Mouse (Mus musculus) Muller cell, postnatal 12 days (primary cell): ENCODE data around the gene Gns.

Source experiments
- DNase-seq: peaks from one replicate; pipeline ENCODE4 v3.0.0-alpha.2; 2015; ENCODE audit errors: inconsistent ontology term

The Gns gene

GRCm38 (mm10) chr10:121403104-121403503, 38.2 kb downstream of the Gns start:
- DNase-seq, result no peak

DNA sequence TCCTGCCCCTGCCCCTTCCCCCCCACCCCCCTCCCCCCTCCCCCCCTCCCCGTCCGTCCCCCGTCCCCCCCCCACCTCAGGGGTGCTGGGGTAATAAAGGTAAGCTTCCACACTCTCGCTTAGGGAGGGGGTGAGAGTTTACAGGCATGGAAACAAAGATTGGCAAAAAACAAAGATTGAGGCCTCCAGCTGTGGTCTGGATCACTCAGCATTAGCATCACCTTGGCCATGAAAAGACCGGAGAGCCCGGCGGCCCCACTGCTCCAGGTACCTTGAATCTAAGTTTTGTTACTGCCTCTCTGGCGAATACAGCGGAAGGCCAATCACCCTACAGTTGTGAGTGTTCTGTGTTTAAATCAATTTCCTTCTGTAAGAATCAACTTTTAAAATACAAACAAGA, 39.1 kb downstream of the Gns start:
- no peak for DNase-seq

DNA sequence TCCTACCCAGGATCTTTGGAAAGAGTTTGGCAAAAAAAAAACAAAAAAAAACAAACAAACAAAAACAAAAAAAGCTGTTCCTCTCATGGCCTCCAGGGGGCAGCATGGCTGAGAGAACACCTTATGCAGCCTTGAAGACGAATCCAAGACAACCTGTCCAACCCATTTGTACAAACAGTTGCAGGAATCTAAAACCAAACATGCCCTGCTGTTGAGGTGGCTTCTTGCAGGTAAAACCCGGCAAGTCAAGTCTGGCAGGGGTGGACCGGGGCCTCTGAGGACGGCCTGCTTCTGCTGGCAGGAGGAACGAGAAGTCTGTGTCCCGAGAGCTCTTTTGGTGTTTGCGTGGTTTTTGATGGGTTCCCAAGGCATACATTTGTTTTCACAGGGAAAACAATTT, 44.8 kb downstream of the Gns start:
- DNase-seq, result peak; percentile 36

GRCm38 (mm10) chr10:121411721-121412455, 47.0 kb downstream of the Gns start:
- DNase-seq, result no peak

DNA sequence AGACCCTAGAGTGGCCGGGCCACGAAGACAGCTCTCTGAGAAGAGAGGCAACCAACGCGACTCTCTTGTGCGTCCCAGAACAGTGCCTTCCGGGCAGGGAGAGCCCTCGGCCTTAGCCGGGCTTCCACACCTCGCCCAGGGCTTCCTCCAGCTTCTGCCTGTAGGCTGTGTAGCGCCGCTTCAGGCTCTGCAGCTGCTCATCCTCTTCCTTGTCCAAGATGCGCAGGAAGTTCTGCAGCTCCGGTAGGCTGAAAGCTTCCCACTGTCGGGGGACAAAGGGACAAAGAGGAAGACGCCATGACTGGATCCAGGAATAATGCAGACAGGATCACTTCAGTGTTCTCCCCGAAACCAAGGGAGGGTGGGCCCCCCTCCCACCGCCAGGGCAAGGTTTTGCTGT, 47.9 kb downstream of the Gns start:
- DNase-seq, result no peak

- no peak for DNase-seq
These were observed 49.2 kb downstream of the Gns start for GRCm38 (mm10) chr10:121414127-121414526.

GRCm38 (mm10) chr10:121418835-121419234, 53.9 kb downstream of the Gns start:
- no peak for DNase-seq

DNA sequence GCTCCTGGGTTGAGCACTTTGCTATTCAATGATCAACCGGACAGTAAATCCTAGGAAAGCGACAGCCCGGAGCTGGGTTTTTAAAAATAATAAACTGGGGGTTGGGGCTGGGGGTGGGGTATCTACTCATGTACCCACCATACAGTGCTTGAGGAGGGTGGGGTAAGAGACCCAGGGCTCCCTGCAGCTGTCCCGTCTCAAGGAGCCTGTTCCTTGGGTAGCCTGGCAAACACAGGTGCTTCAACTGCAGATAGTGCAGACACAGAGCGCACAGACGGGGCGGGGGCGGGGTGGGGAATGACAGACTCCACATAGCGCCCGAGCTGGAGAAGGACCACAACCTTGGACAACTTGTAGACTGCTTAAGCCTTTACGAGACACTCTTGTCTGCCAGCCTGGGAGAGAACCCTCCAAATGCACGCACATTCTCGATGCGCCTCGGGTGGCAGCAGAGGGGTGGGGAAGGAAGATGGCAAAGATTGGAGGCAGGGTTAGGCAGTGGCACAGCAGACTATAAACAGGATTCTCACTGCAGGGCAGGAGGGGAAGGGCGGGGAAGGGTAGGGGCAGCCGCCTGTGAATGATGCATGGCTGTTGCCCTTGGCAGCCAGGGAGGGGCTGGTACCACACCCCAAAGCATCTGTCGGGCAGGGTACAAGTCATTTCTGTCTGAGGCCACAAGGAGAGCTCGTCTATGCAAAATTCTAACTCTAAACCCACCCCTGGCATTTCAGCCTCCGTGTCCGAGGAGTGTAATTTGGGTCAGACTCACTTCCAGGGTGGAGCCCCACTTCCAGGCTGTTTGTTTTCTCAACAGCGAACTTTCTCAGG, 55.0 kb downstream of the Gns start:
- no peak for DNase-seq

DNA sequence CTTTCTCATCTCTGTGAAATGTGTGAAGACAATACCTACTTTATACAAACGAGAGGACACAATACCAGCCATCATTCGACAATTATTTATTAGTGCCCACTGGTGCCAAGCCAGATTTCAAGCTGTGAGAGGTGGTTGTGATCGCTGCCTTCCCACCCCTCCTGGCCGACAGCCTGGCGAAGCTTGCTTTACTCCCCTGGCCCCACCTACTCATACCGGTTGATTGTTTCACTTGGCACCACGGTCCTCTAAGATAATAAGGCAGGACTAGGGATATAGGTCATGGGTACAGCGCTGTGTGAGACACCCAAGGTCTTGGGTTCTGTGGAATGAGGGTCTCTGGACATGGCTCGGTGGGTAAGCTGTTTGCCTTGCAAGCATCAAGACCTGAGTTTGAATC, 56.1 kb downstream of the Gns start:
- peak; percentile 39 for DNase-seq

GRCm38 (mm10) chr10:121421657-121422290, 56.9 kb downstream of the Gns start:
- no peak for DNase-seq

DNA sequence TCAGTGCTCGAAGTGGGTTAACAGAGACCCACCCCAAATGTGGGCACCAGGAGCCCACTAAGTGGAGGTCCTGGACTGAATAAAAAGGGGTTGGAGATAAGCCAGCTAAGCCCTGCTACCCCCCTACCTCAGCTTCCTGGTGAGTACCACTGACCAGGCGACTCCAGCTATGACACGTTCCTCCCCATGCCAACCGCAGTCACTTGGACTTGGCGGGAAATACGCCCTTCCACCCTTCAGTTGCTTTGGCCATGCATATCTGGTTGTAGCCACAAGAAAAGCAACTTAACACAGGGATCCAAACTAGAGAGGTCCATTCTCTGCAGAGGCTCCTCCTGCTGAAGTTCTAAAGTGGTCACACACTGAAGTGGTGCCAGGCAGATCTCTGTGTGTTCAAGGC, 57.4 kb downstream of the Gns start:
- no peak for DNase-seq

GRCm38 (mm10) chr10:121423541-121424349, 58.9 kb downstream of the Gns start:
- peak; percentile 73 for DNase-seq

- no peak for DNase-seq
These were observed 59.6 kb downstream of the Gns start for GRCm38 (mm10) chr10:121424455-121424854.

GRCm38 (mm10) chr10:121425079-121425478, 60.2 kb downstream of the Gns start:
- no peak for DNase-seq

- no peak for DNase-seq
These were observed 60.7 kb downstream of the Gns start for GRCm38 (mm10) chr10:121425506-121426025.

GRCm38 (mm10) chr10:121426458-121427070, 61.7 kb downstream of the Gns start:
- DNase-seq, result peak; percentile 54

DNA sequence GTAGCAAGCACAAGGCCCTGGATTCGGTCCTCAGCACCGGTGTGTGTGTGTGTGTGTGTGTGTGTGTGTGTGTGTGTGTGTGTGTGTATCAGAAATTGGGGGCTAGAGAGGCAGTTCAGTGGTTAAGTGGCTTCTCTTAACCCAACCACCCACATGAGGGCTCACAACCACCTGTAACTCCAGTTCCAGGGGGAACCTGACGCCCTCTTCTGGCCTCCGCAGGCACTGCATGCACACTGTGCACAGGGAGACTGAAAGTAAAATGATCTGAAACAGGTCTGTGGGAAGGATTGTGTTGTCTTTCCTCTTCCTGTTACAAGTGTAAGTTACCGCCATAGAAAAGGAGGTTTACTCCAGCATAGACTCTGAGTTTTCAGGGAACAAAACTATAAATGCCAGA, 62.2 kb downstream of the Gns start:
- DNase-seq, result no peak

- no peak for DNase-seq
These were observed 63.3 kb downstream of the Gns start for GRCm38 (mm10) chr10:121428011-121428711.

DNA sequence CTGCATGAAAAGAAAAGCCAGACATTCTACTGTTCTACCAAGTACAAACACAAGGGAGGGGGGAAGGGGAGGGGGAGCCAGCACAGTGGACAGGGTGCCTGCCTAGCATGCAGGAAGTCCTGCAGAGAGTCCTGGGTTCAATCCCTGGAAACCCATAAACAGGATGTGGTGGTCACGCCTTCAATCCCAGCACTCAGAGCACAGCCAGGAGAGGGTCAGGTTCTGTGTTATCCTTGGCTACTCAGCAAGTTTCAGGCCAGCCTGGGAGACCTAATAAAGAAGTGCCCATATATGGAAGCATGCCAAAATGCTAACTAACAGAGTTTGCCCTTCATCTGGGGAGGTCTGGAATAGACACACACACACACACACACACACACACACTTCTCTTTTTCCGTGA, 64.2 kb downstream of the Gns start:
- no peak for DNase-seq

GRCm38 (mm10) chr10:121429581-121429980, 64.7 kb downstream of the Gns start:
- no peak for DNase-seq
